Mouse (Mus musculus): ENCODE data around the gene Gm13276.
"Not testable (repeated sequence)": the region's sequence is repeated elsewhere in the genome, so short reads cannot be mapped to it uniquely, and the experiment has no call there.

DNA sequence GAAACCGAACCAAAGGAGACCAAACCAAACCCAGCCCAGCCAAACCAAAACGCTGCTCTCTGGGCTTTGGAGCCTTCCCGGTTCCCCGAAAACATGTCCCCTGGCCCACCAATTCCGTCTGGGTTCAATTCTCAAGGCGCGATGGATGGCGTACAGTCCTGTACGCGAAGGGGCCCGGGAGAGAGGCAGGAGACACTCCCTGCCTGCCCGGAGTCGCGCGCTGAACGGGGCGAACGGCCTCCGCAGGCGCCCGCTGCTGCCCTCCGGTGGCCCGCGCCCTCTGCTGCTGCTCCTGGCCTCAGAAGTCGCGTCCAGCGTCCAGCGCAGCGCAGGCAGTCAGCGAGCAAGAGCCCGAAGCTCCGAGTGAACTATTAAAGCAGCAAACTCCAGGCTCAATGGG is 12.0 kb upstream of the Gm13276 start, which contains the start of gene Gm13290:
- TF ChIP-seq CTCF (IDR thresholded peaks at IDR 0.05; ENCODE audit: borderline replicate concordance, control insufficient read depth, extremely low read depth, insufficient read depth, low read length, poor library complexity); POLR2A (IDR thresholded peaks at IDR 0.05; ENCODE audit: control insufficient read depth, extremely low read depth, insufficient read depth, low read length, poor library complexity): not testable (repeated sequence)
